Mouse (Mus musculus) lung, adult 2 months (tissue): Measurements from ENCODE around the gene Zdhhc14.

ENCODE experiments used
- CTCF ChIP-seq: fragments of 200-500 bp; IDR thresholded peaks from 2 replicates; pipeline ENCODE4 v1.5.1; 2011; ENCODE audit warnings: mild to moderate bottlenecking, low read length, control low read depth; ENCODE audit not compliant: insufficient read depth
- POLR2A ChIP-seq: fragments of 200-500 bp; IDR thresholded peaks from 2 replicates; pipeline ENCODE4 v1.6.1; 2011; ENCODE audit warnings: low read depth, mild to moderate bottlenecking, control low read depth, low read length, borderline replicate concordance; ENCODE audit errors: extremely low read depth

- TF ChIP-seq CTCF (no peak), POLR2A (no peak)
Observed at GRCm38 (mm10) chr17:5716912-5717311, 224.6 kb downstream of the Zdhhc14 start.
